In genomic region chr7:125556865-125557264, GRCm38 (mm10) we compare ENCODE assay signal across 14 mouse cellular contexts. TPM values are rescaled to one million over a fixed set of nuclear protein-coding genes. Genes with fewer than 3 reads are reported as not detected.
DNase-seq lines count a peak whose midpoint lies in the region; ATAC-seq and TF ChIP-seq lines count a peak whose summit lies in the region.
"Had no signal": no experiment of that assay in that cellular context is flagged by ENCODE, and none has a peak within 500 bp of the region (broad histone marks: within the 10 kb centered on the region; RNA-seq: fewer than 3 reads in every experiment).

No protein-coding gene starts in this region.

- no peaks in the 10 kb centered on the region for H3K27me3 ChIP-seq in lung, postnatal 0 days (replicated peaks; ENCODE audit: insufficient read depth, low read length)
- no peaks in the 10 kb centered on the region for H3K27me3 ChIP-seq in liver, postnatal 0 days (ENCODE audit: insufficient read depth, low read length)
- H3K27me3 ChIP-seq in forebrain, embryonic 16.5 days (replicated peaks; ENCODE audit: control insufficient read depth, insufficient read depth, low read length): 0 out of 2 replicates have a peak, but pooled peaks cover 5% of the 10 kb centered on the region

- DNase-seq in gastrocnemius, adult 2 months: peak; percentile 21
- DNase-seq in gastrocnemius, adult 18-20 months (ENCODE audit: low spot score): no peak
- DNase-seq in lung, postnatal 0 days (ENCODE audit: low spot score): peak; percentile 68
- no peak for DNase-seq in lung, adult 18-20 months
- DNase-seq in liver, postnatal 0 days: no peak
- peak; percentile 91 for DNase-seq in thymus, postnatal 14 days
- DNase-seq in embryo, embryonic 10 days (ENCODE audit: low spot score): no peak
- DNase-seq: gastrocnemius, postnatal 10 days; kidney, postnatal 36 days had no signal

- WGBS in lung, postnatal 0 days: 57% methylated on average over 8 of the region's 8 CpGs
- 43% methylated on average over 8 of the region's 8 CpGs for WGBS in liver, postnatal 0 days (ENCODE audit: insufficient replicate concordance)
- WGBS in forebrain, embryonic 16.5 days: 62% methylated on average over 8 of the region's 8 CpGs

- no peaks in the 10 kb centered on the region for H3K9me3 ChIP-seq in lung, postnatal 0 days (ENCODE audit: low read length)
- no peaks in the 10 kb centered on the region for H3K9me3 ChIP-seq in liver, postnatal 0 days (ENCODE audit: low read length)
- H3K9me3 ChIP-seq in forebrain, embryonic 16.5 days (ENCODE audit: control insufficient read depth, low read length): no peaks in the 10 kb centered on the region
- H3K9me3 ChIP-seq: heart, embryonic 15.5 days; limb, embryonic 10.5 days; neural tube, embryonic 15.5 days had no signal

- ATAC-seq in lung, postnatal 0 days: no peak
- ATAC-seq in liver, postnatal 0 days: no peak
- no peak for ATAC-seq in forebrain, embryonic 16.5 days
- ATAC-seq: hindbrain, postnatal 0 days had no signal

- peak overlapping the region; percentile 92 for H3K27ac ChIP-seq in gastrocnemius, adult 2 months
- H3K27ac ChIP-seq in lung, postnatal 0 days (ENCODE audit: low read length): no peak overlapping the region
- H3K27ac ChIP-seq in liver, postnatal 0 days (ENCODE audit: low read depth): no peak overlapping the region
- no peak overlapping the region for H3K27ac ChIP-seq in forebrain, embryonic 16.5 days (ENCODE audit: low read length)
- H3K27ac ChIP-seq: heart, embryonic 15.5 days; hindbrain, postnatal 0 days; limb, embryonic 10.5 days; neural tube, embryonic 15.5 days had no signal

- H3K4me3 ChIP-seq in gastrocnemius, adult 2 months: peak overlapping the region; percentile 83
- no peak overlapping the region for H3K4me3 ChIP-seq in lung, postnatal 0 days (ENCODE audit: low read depth, low read length)
- no peak overlapping the region for H3K4me3 ChIP-seq in liver, postnatal 0 days (ENCODE audit: low read depth, low read length)
- H3K4me3 ChIP-seq in forebrain, embryonic 16.5 days (replicated peaks; ENCODE audit: low read length): no peak overlapping the region
- H3K4me3 ChIP-seq: heart, embryonic 15.5 days; limb, embryonic 10.5 days; neural tube, embryonic 15.5 days had no signal

- TF ChIP-seq EP300 in lung, postnatal 0 days (IDR thresholded peaks at IDR 0.05): no peak
- no peak for TF ChIP-seq EP300 in liver, postnatal 0 days (IDR thresholded peaks at IDR 0.05; ENCODE audit: low read depth)

- TF ChIP-seq CTCF in gastrocnemius, adult 2 months (IDR thresholded peaks at IDR 0.05): no peak
- TF ChIP-seq CTCF in lung, postnatal 0 days (IDR thresholded peaks at IDR 0.05): no peak
- TF ChIP-seq CTCF in liver, postnatal 0 days (IDR thresholded peaks at IDR 0.05; ENCODE audit: low read depth): no peak

- H3K9ac ChIP-seq in lung, postnatal 0 days (replicated peaks; ENCODE audit: low read depth): no peak overlapping the region
- no peak overlapping the region for H3K9ac ChIP-seq in liver, postnatal 0 days (replicated peaks)
- H3K9ac ChIP-seq in forebrain, embryonic 16.5 days (replicated peaks; ENCODE audit: low read depth, low read length): no peak overlapping the region
- H3K9ac ChIP-seq: heart, embryonic 15.5 days; neural tube, embryonic 15.5 days had no signal

- no peak overlapping the region; the same call in 1 of the 2 replicates for H3K4me2 ChIP-seq in lung, postnatal 0 days (replicated peaks; ENCODE audit: low read depth, low read length)
- H3K4me2 ChIP-seq in liver, postnatal 0 days (ENCODE audit: low read depth, low read length): peak overlapping the region; percentile 24
- no peak overlapping the region for H3K4me2 ChIP-seq in forebrain, embryonic 16.5 days (ENCODE audit: low read length)
- H3K4me2 ChIP-seq: heart, embryonic 15.5 days; neural tube, embryonic 15.5 days had no signal

- H3K4me1 ChIP-seq in lung, postnatal 0 days (ENCODE audit: insufficient read depth, low read depth, low read length): peaks cover 63% of the 10 kb centered on the region
- H3K4me1 ChIP-seq in liver, postnatal 0 days (ENCODE audit: insufficient read depth): peaks cover 92% of the 10 kb centered on the region
- H3K4me1 ChIP-seq in forebrain, embryonic 16.5 days (replicated peaks; ENCODE audit: control insufficient read depth, insufficient read depth, low read length): peaks cover 8% of the 10 kb centered on the region

- no peaks in the 10 kb centered on the region for H3K36me3 ChIP-seq in lung, postnatal 0 days (ENCODE audit: insufficient read depth, low read length)
- peaks cover 8% of the 10 kb centered on the region for H3K36me3 ChIP-seq in liver, postnatal 0 days (replicated peaks; ENCODE audit: insufficient read depth, low read length)
- H3K36me3 ChIP-seq in forebrain, embryonic 16.5 days (ENCODE audit: control insufficient read depth, insufficient read depth): no peaks in the 10 kb centered on the region
- H3K36me3 ChIP-seq: heart, embryonic 15.5 days; limb, embryonic 10.5 days; neural tube, embryonic 15.5 days had no signal

- intact Hi-C loops in gastrocnemius, adult 2 months (cut with DNase I): no loop called here

RNA-seq across cellular contexts. Expression of gene Il4ra, which starts 4.9 kb away (rescaled TPM):
- total RNA-seq in gastrocnemius, adult 2 months (2021): 1 to 10 TPM; 5.1 to 6.5 TPM
- total RNA-seq in gastrocnemius, adult 18-20 months (2021): 1 to 10 TPM; 4.7 to 5.2 TPM
- 29.7 and 31.8 TPM in 2 replicates for polyA plus RNA-seq in lung, postnatal 0 days (2015; fragmentation: Nextera tagmentation; extraction: Ambion mirVana)
- 8.7 and 9.5 TPM in 2 replicates for polyA plus RNA-seq in liver, postnatal 0 days (2015; fragmentation: Nextera tagmentation; extraction: Ambion mirVana)
- polyA plus RNA-seq in forebrain, embryonic 16.5 days (2015; fragmentation: Nextera tagmentation; extraction: Ambion mirVana): 2.4 and 2.5 TPM in 2 replicates

RNA-seq across cellular contexts. Expression of gene Il21r, which starts 46.4 kb away (rescaled TPM):
- not detected for total RNA-seq in gastrocnemius, adult 2 months (2021)
- under 1 TPM in 1 of 2 experiments, not detected in 1; 0.09 TPM for total RNA-seq in gastrocnemius, adult 18-20 months (2021)
- polyA plus RNA-seq in lung, postnatal 0 days (2015; fragmentation: Nextera tagmentation; extraction: Ambion mirVana): 0.38 and 0.65 TPM in 2 replicates
- polyA plus RNA-seq in liver, postnatal 0 days (2015; fragmentation: Nextera tagmentation; extraction: Ambion mirVana): 0.70 TPM in 2 replicates
- polyA plus RNA-seq in forebrain, embryonic 16.5 days (2015; fragmentation: Nextera tagmentation; extraction: Ambion mirVana): 0.22 and 0.37 TPM in 2 replicates

Comparison
In these comparisons a context has a peak if more than half of its experiments do, and no peak if none do; other contexts are left out.
1. DNase-seq: peak in gastrocnemius, adult 2 months (single experiment), lung, postnatal 0 days (single experiment) and thymus, postnatal 14 days (single experiment); none in gastrocnemius, adult 18-20 months (single experiment), lung, adult 18-20 months (0 of 2), liver, postnatal 0 days (single experiment) and embryo, embryonic 10 days (single experiment).